Mouse (Mus musculus): Measurements from ENCODE around the gene Dpp10.

DNA sequence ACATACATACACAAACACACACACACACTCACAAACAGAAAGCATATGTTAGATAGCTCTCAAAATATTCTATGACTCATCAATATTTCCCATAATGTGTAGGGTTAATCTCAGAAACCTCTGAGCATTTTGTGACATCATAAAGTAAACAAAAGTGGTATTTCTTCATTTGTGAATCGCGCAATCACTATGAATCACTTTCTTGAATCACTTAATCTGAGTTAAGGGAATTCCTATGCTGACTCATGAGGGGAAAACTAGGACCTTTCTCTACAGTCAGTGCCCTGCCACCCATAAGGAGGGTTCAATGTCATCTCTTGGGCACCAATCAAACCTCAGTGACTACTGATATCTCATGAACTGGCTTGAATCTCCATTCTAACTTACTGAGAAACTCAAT, 465.2 kb downstream of the Dpp10 start:
- TF ChIP-seq GATA1 (IDR thresholded peaks at IDR 0.05; ENCODE audit: borderline replicate concordance, low read length) (no peak), FLI1 (IDR thresholded peaks at IDR 0.05; ENCODE audit: low read length) (no peak)
